Mouse (Mus musculus) lung, embryonic 16.5 days (tissue): ENCODE measurements at regions not wholly inside any gene's neighbourhood (a gene's known extent, or its start where the extent isn't known, plus 50 kb on each side); places are given as distances from the start of the nearest gene placed in this dataset.

Source experiments
- ATAC-seq: fragments of 200-750 bp; cut with Nextera tagmentation; 2 replicates; pipeline ENCODE4 v1.8.0; 2017; ENCODE audit warnings: low read depth, mild to moderate bottlenecking, moderate library complexity
- H3K27ac ChIP-seq: fragments of 300-500 bp; sonication (generic); 2 replicates; pipeline ENCODE4 v1.5.1; 2014; ENCODE audit warnings: mild to moderate bottlenecking, control low read depth, low read length
- H3K27me3 ChIP-seq: fragments of 300-500 bp; sonication (generic); 2 replicates; pipeline ENCODE4 v1.6.1; 2014; ENCODE audit warnings: low read depth, low read length, mixed read lengths; ENCODE audit not compliant: control insufficient read depth, insufficient read depth
- H3K36me3 ChIP-seq: fragments of 300-500 bp; sonication (generic); 2 replicates; pipeline ENCODE4 v1.6.1; 2014; ENCODE audit warnings: low read length; ENCODE audit not compliant: control insufficient read depth, insufficient read depth
- H3K4me1 ChIP-seq: fragments of 300-500 bp; sonication (generic); replicated peaks from 2 replicates; pipeline ENCODE4 v1.6.1; 2014; ENCODE audit warnings: low read length, mixed read lengths; ENCODE audit not compliant: control insufficient read depth, insufficient read depth
- H3K4me2 ChIP-seq: fragments of 300-500 bp; sonication (generic); 2 replicates; pipeline ENCODE4 v1.6.1; 2014; ENCODE audit warnings: low read depth, low read length, control low read depth
- H3K4me3 ChIP-seq: fragments of 300-500 bp; sonication (generic); 2 replicates; pipeline ENCODE4 v1.5.1; 2014; ENCODE audit warnings: mild to moderate bottlenecking, low read length, control low read depth
- H3K9ac ChIP-seq: fragments of 300-500 bp; sonication (generic); 2 replicates; pipeline ENCODE4 v1.6.1; 2014; ENCODE audit warnings: low read length, control low read depth
- H3K9me3 ChIP-seq: fragments of 300-500 bp; sonication (generic); 2 replicates; pipeline ENCODE4 v1.6.1; 2016; ENCODE audit warnings: low read length; ENCODE audit not compliant: control insufficient read depth
- WGBS: fragments of 180-500 bp; shearing (Covaris S2); extraction: QIAGEN DNeasy Blood & Tissue Kit; methylation state at CpG from one replicate; pipeline ENCODE4 v1.1.7; 2014; 5-methylcytosine and 5-hydroxymethylcytosine counted together

GRCm38 (mm10) chr1:128675538-128675937 is 83.4 kb upstream of the Cxcr4 start:
- Histone ChIP-seq H3K4me1 (peaks cover 13% of the 10 kb centered on the region), H3K4me2 (no peak overlapping the region), H3K36me3 (no peaks in the 10 kb centered on the region), H3K27me3 (no peaks in the 10 kb centered on the region), H3K4me3 (no peak overlapping the region), H3K27ac (no peak overlapping the region), H3K9me3 (no peaks in the 10 kb centered on the region), H3K9ac (no peak overlapping the region)
- WGBS = 76% methylated on average over 5 of the region's 5 CpGs
- ATAC-seq = no peak

DNA sequence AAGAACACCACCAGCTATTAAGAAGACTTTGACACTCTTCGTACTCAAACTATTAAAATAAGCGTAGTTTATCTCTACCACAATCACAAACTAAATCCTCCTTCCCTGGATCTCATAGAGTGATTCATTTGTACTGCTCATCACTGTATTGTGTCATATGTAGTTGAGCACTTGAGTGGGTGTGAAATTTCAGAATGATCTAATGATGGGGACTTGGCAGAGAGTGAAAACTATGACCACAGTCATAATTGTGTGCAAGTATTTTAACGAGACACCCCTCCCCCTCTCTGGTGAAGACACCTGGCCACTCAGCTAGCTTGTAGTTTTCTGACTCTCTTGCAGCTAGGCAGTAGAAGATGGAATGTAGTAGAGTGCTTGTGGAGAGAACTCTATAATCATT is 80.2 kb upstream of the Cxcr4 start:
- no peak overlapping the region for H3K9ac ChIP-seq
- no peak overlapping the region for H3K4me2 ChIP-seq
- no peak overlapping the region for H3K4me3 ChIP-seq
- WGBS = 69% methylated on average over 3 of the region's 3 CpGs
- H3K27ac ChIP-seq = no peak overlapping the region
- peaks cover 6% of the 10 kb centered on the region; the same call in 1 of the 2 replicates for H3K4me1 ChIP-seq
- no peaks in the 10 kb centered on the region for H3K9me3 ChIP-seq
- H3K36me3 ChIP-seq = no peaks in the 10 kb centered on the region
- H3K27me3 ChIP-seq = no peaks in the 10 kb centered on the region
- no peak for ATAC-seq

- Histone ChIP-seq H3K4me2 (no peak overlapping the region), H3K4me1 (peaks cover 6% of the 10 kb centered on the region; the same call in 1 of the 2 replicates), H3K9me3 (no peaks in the 10 kb centered on the region), H3K36me3 (no peaks in the 10 kb centered on the region), H3K9ac (no peak overlapping the region), H3K27ac (peak overlapping the region; percentile 30; the same call in 1 of the 2 replicates), H3K27me3 (no peaks in the 10 kb centered on the region), H3K4me3 (no peak overlapping the region)
- ATAC-seq = no peak
- WGBS = 48% methylated on average over 3 of the region's 3 CpGs
Measured at GRCm38 (mm10) chr1:128671495-128671894, 79.4 kb upstream of the Cxcr4 start.

DNA sequence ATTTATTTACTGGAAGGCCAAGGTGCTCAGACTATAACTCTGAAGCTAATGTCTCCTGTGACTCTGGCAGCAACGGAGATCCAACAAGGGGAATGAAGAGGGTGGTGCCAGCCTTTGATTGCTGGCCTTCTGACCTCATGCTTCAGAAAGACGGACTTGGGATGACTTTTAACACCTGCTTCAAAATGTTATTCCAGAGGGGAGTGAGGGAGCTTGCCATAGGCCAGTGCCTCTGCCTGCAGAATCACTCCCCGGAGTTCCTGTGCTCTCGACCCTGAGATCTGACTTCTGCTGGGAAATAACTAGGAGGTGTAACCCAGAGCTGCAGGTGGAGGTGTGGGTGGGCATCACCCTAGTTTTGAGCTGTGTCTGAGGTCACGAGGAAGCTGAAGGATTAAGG is 78.9 kb upstream of the Cxcr4 start:
- Histone ChIP-seq H3K4me2 (no peak overlapping the region), H3K9ac (no peak overlapping the region), H3K36me3 (no peaks in the 10 kb centered on the region), H3K4me3 (no peak overlapping the region), H3K27me3 (no peaks in the 10 kb centered on the region), H3K27ac (peak overlapping the region; percentile 30; the same call in 1 of the 2 replicates), H3K9me3 (0 out of 2 replicates have a peak, but pooled peaks cover 2% of the 10 kb centered on the region), H3K4me1 (peaks cover 6% of the 10 kb centered on the region; the same call in 1 of the 2 replicates)
- ATAC-seq = no peak
- whole genome bisulfite sequencing = 30% methylated on average over 5 of the region's 5 CpGs

- no peak overlapping the region for H3K9ac ChIP-seq
- H3K9me3 ChIP-seq = 0 out of 2 replicates have a peak, but pooled peaks cover 2% of the 10 kb centered on the region
- H3K4me2 ChIP-seq = no peak overlapping the region
- 52% methylated on average over 2 of the region's 2 CpGs for WGBS
- no peak overlapping the region for H3K27ac ChIP-seq
- peaks cover 6% of the 10 kb centered on the region; the same call in 1 of the 2 replicates for H3K4me1 ChIP-seq
- no peaks in the 10 kb centered on the region for H3K36me3 ChIP-seq
- H3K4me3 ChIP-seq = no peak overlapping the region
- no peak for ATAC-seq
- H3K27me3 ChIP-seq = no peaks in the 10 kb centered on the region
Measured at GRCm38 (mm10) chr1:128669241-128669666, 77.2 kb upstream of the Cxcr4 start.

DNA sequence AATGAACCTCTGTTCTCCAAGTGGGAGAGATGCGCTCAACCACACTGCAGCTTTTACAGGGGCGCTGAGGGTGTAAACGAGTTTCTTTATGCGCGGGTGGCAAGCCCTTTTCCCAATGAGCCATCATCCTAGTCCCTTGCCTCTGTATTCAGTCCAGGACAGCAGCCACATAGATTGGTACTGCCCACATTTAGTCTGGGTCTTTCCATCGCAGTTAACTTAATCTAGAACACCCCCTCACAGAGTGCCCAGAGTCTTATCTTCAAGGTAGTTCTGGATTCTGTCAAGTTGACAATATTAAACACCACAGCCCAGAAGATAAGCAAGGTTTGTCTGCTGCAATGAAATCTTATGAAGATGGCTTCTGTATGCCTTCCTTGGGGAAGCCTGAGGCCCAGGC is 76.6 kb upstream of the Cxcr4 start:
- no peak overlapping the region for H3K4me3 ChIP-seq
- no peak overlapping the region for H3K27ac ChIP-seq
- WGBS = 77% methylated on average over 6 of the region's 6 CpGs
- H3K9me3 ChIP-seq = 0 out of 2 replicates have a peak, but pooled peaks cover 2% of the 10 kb centered on the region
- H3K4me2 ChIP-seq = no peak overlapping the region
- H3K4me1 ChIP-seq = peaks cover 6% of the 10 kb centered on the region; the same call in 1 of the 2 replicates
- H3K27me3 ChIP-seq = no peaks in the 10 kb centered on the region
- H3K36me3 ChIP-seq = no peaks in the 10 kb centered on the region
- ATAC-seq = no peak
- no peak overlapping the region for H3K9ac ChIP-seq

GRCm38 (mm10) chr1:128667121-128667762 is 75.1 kb upstream of the Cxcr4 start:
- no peak overlapping the region for H3K4me2 ChIP-seq
- no peak for ATAC-seq
- H3K4me3 ChIP-seq = no peak overlapping the region
- peaks cover 6% of the 10 kb centered on the region; the same call in 1 of the 2 replicates for H3K4me1 ChIP-seq
- no peak overlapping the region for H3K9ac ChIP-seq
- H3K27me3 ChIP-seq = no peaks in the 10 kb centered on the region
- H3K36me3 ChIP-seq = no peaks in the 10 kb centered on the region
- H3K9me3 ChIP-seq = 0 out of 2 replicates have a peak, but pooled peaks cover 2% of the 10 kb centered on the region
- no peak overlapping the region for H3K27ac ChIP-seq
- WGBS = 68% methylated on average over 4 of the region's 4 CpGs

DNA sequence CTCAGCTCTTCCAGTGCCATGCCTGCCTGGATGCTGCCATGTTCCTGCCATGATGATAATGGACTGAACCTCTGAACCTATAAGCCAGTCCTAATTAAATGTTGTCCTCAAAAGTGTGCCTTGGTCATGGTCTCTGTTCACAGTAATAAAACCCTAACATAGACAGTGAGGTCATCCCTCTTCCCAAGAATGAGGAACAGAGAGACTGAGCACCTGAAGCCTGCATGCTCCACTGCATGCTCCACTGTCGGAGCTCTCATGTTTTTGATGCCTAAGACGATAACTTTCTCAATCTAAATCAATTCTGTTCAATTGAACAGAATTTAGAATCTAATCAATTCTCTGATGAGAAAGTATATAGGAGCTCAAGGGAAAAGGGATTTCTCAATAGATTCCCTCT is 71.1 kb upstream of the Cxcr4 start:
- H3K4me2 ChIP-seq = no peak overlapping the region
- no peak overlapping the region for H3K9ac ChIP-seq
- no peak overlapping the region for H3K4me3 ChIP-seq
- H3K4me1 ChIP-seq = no peaks in the 10 kb centered on the region
- H3K36me3 ChIP-seq = no peaks in the 10 kb centered on the region
- no peak overlapping the region for H3K27ac ChIP-seq
- 92% methylated on average over 2 of the region's 2 CpGs for WGBS
- ATAC-seq = no peak
- 0 out of 2 replicates have a peak, but pooled peaks cover 2% of the 10 kb centered on the region for H3K9me3 ChIP-seq
- no peaks in the 10 kb centered on the region for H3K27me3 ChIP-seq

DNA sequence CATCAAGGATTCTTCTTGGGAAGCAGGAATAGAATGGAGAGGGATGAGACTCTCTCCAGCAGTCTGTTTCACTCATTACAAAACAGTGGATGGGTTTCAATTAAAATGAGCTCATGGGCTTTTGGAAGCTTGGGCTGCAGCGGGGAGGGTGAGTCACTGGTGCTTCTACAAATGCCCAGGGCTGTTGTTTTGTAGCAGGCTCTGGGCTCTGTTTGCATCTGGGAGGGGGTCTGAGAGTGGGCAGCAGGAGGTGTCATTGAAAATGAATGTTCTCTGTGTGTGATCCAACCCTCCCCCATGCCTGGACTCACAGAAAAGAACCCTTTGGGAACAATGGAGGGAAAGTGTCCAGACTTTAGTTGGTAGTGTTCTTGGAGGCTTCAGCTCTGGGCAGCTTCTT is 67.8 kb upstream of the Cxcr4 start:
- Histone ChIP-seq H3K4me1 (peaks cover 2% of the 10 kb centered on the region), H3K9ac (no peak overlapping the region), H3K27me3 (no peaks in the 10 kb centered on the region), H3K4me2 (no peak overlapping the region), H3K4me3 (no peak overlapping the region), H3K9me3 (no peaks in the 10 kb centered on the region), H3K36me3 (no peaks in the 10 kb centered on the region), H3K27ac (no peak overlapping the region)
- WGBS = 57% methylated on average over 1 of the region's 1 CpGs
- ATAC-seq = no peak
